Mouse (Mus musculus) frontal cortex, adult (tissue): ENCODE measurements around the gene Usp20.

Source experiments
- ATAC-seq: cut with Nextera tagmentation; 2 replicates; pipeline ENCODE4 v1.9.2; 2017; ENCODE audit warnings: mild to moderate bottlenecking, moderate library complexity, mixed read lengths; ENCODE audit not compliant: low TSS enrichment

Usp20 gene

GRCm38 (mm10) chr2:30985111-30986020 is 3.3 kb downstream of the Usp20 start:
- ATAC-seq = no peak

GRCm38 (mm10) chr2:30990221-30990620 is 8.1 kb downstream of the Usp20 start:
- ATAC-seq = no peak

- ATAC-seq = no peak
Measured at GRCm38 (mm10) chr2:30994853-30995252, 12.8 kb downstream of the Usp20 start.

- ATAC-seq = no peak
Measured at GRCm38 (mm10) chr2:30995432-30995996, 13.4 kb downstream of the Usp20 start.

- ATAC-seq = no peak
Measured at GRCm38 (mm10) chr2:30998443-30999260, 16.6 kb downstream of the Usp20 start.

- no peak for ATAC-seq
Measured at GRCm38 (mm10) chr2:31002857-31003256, 20.8 kb downstream of the Usp20 start.

- no peak for ATAC-seq
Measured at GRCm38 (mm10) chr2:31005453-31005852, 23.4 kb downstream of the Usp20 start.

- no peak for ATAC-seq
Measured at GRCm38 (mm10) chr2:31006434-31006833, 24.4 kb downstream of the Usp20 start.

GRCm38 (mm10) chr2:31007208-31007607 is 25.1 kb downstream of the Usp20 start:
- ATAC-seq = no peak

- no peak for ATAC-seq
Measured at GRCm38 (mm10) chr2:31013371-31014120, 31.5 kb downstream of the Usp20 start.

- ATAC-seq = no peak
Measured at GRCm38 (mm10) chr2:31017625-31018317, 35.7 kb downstream of the Usp20 start.

GRCm38 (mm10) chr2:31018519-31018918 is 36.4 kb downstream of the Usp20 start:
- no peak for ATAC-seq

- ATAC-seq = no peak
Measured at GRCm38 (mm10) chr2:31019011-31019410, 36.9 kb downstream of the Usp20 start.

- ATAC-seq = no peak
Measured at GRCm38 (mm10) chr2:31020202-31020601, 38.1 kb downstream of the Usp20 start.

GRCm38 (mm10) chr2:31023940-31024339 is 41.9 kb downstream of the Usp20 start:
- 0 out of 2 replicates have a peak, but pooled peaks have one; percentile 4 for ATAC-seq

GRCm38 (mm10) chr2:31024618-31025370 is 42.7 kb downstream of the Usp20 start:
- ATAC-seq = peak; percentile 62; the same call in 1 of the 2 replicates

GRCm38 (mm10) chr2:31025458-31025857 is 43.4 kb downstream of the Usp20 start:
- ATAC-seq = no peak

GRCm38 (mm10) chr2:31026642-31027041 is 44.6 kb downstream of the Usp20 start:
- no peak for ATAC-seq

- no peak for ATAC-seq
Measured at GRCm38 (mm10) chr2:31031972-31032371, 49.9 kb downstream of the Usp20 start.

GRCm38 (mm10) chr2:31036811-31037210 is 54.7 kb downstream of the Usp20 start:
- ATAC-seq = no peak
